Mouse (Mus musculus): Measurements from ENCODE around the gene Nr2f2.

The Nr2f2 gene

GRCm38 (mm10) chr7:70332064-70332850 lies 34.3 kb downstream of the Nr2f2 start:
- DNase-seq (ENCODE audit: low spot score) = no peak

- peak; percentile 53 for DNase-seq (ENCODE audit: low spot score)
These were observed 35.1 kb downstream of the Nr2f2 start for GRCm38 (mm10) chr7:70331243-70332063.

GRCm38 (mm10) chr7:70330761-70331242 lies 35.7 kb downstream of the Nr2f2 start:
- no peak for DNase-seq (ENCODE audit: low spot score)

- no peak for DNase-seq (ENCODE audit: low spot score)
These were observed 36.4 kb downstream of the Nr2f2 start for GRCm38 (mm10) chr7:70330207-70330562.

- no peak for DNase-seq (ENCODE audit: low spot score)
These were observed 36.9 kb downstream of the Nr2f2 start for GRCm38 (mm10) chr7:70329521-70330206.

- DNase-seq (ENCODE audit: low spot score) = peak; percentile 39
These were observed 37.5 kb downstream of the Nr2f2 start for GRCm38 (mm10) chr7:70329037-70329516.

- DNase-seq (ENCODE audit: low spot score) = no peak
These were observed 38.1 kb downstream of the Nr2f2 start for GRCm38 (mm10) chr7:70328206-70329036.

- no peak for DNase-seq (ENCODE audit: low spot score)
These were observed 39.3 kb downstream of the Nr2f2 start for GRCm38 (mm10) chr7:70327191-70327590.

GRCm38 (mm10) chr7:70326176-70327035 lies 40.1 kb downstream of the Nr2f2 start:
- DNase-seq (ENCODE audit: low spot score) = no peak

- no peak for DNase-seq (ENCODE audit: low spot score)
These were observed 41.2 kb downstream of the Nr2f2 start for GRCm38 (mm10) chr7:70325381-70325780.

- no peak for DNase-seq (ENCODE audit: low spot score)
These were observed 42.0 kb downstream of the Nr2f2 start for GRCm38 (mm10) chr7:70324541-70324940.

- no peak for DNase-seq (ENCODE audit: low spot score)
These were observed 42.5 kb downstream of the Nr2f2 start for GRCm38 (mm10) chr7:70324041-70324440.

- DNase-seq (ENCODE audit: low spot score) = no peak
These were observed 60.8 kb downstream of the Nr2f2 start for GRCm38 (mm10) chr7:70305716-70306115.

GRCm38 (mm10) chr7:70304426-70304825 lies 62.1 kb downstream of the Nr2f2 start:
- no peak for DNase-seq (ENCODE audit: low spot score)

Measured in adipocyte (in vitro differentiated cells).